Mouse (Mus musculus) MEL (cell line): ENCODE measurements around the gene Palld. TPM values are rescaled to one million over a fixed set of nuclear protein-coding genes. Genes with fewer than 3 reads are reported as not detected.

ENCODE experiments used
- DNase-seq: peaks from one replicate; pipeline ENCODE4 v3.0.0; 2011; ENCODE audit warnings: low read depth, low spot score
- H3K27ac ChIP-seq: 2 replicates; pipeline ENCODE4 v1.5.1; 2012; ENCODE audit warnings: low read depth, mild to moderate bottlenecking, control low read depth, low read length, moderate library complexity; ENCODE audit not compliant: control insufficient read depth
- H3K27me3 ChIP-seq, 2 experiments: fragments of 150-350 bp in 1 of 2; sonication (generic) in 1 of 2; 2 replicates each; pipeline ENCODE4 v1.6.1; 2012; ENCODE audit warnings: low read length in 2 of 2, mild to moderate bottlenecking in 2 of 2, improper control_type of control experiment in 1 of 2, moderate library complexity in 1 of 2; ENCODE audit not compliant: insufficient read depth in 2 of 2, control insufficient read depth in 1 of 2
- H3K36me3 ChIP-seq, 2 experiments: 2 replicates each; pipeline ENCODE4 v1.6.1; 2012 to 2014; ENCODE audit warnings: low read length in 2 of 2, improper control_type of control experiment in 1 of 2, inconsistent platforms in 1 of 2, mild to moderate bottlenecking in 1 of 2; ENCODE audit not compliant: insufficient read depth in 2 of 2, control insufficient read depth in 1 of 2
- H3K4me1 ChIP-seq, 2 experiments: fragments of 150-350 bp in 1 of 2; sonication (generic) in 1 of 2; 2 replicates each; pipeline ENCODE4 v1.6.1; 2012; ENCODE audit warnings: low read length in 2 of 2, improper control_type of control experiment in 1 of 2, mild to moderate bottlenecking in 1 of 2; ENCODE audit not compliant: insufficient read depth in 2 of 2, control insufficient read depth in 1 of 2
- H3K4me3 ChIP-seq, 2 experiments: fragments of 150-350 bp in 1 of 2; sonication (generic) in 1 of 2; 2 replicates each; pipeline ENCODE4 v1.5.1; 2012; ENCODE audit warnings: low read depth in 2 of 2, low read length in 2 of 2, mild to moderate bottlenecking in 2 of 2, moderate library complexity in 2 of 2, control low read depth in 1 of 2, improper control_type of control experiment in 1 of 2; ENCODE audit not compliant: control insufficient read depth in 1 of 2, insufficient read depth in 1 of 2
- H3K79me2 ChIP-seq: 2 replicates; pipeline ENCODE4 v1.6.1; 2012; ENCODE audit warnings: mild to moderate bottlenecking, low read length, moderate library complexity; ENCODE audit not compliant: control insufficient read depth, poor library complexity, insufficient read depth
- H3K9ac ChIP-seq: 2 replicates; pipeline ENCODE4 v1.6.1; 2012; ENCODE audit warnings: low read depth, mild to moderate bottlenecking, control low read depth, low read length, moderate library complexity; ENCODE audit not compliant: control insufficient read depth, poor library complexity, severe bottlenecking
- H3K9me3 ChIP-seq: fragments of 150-350 bp; sonication (generic); replicated peaks from 2 replicates; pipeline ENCODE4 v1.6.1; 2012; ENCODE audit warnings: mild to moderate bottlenecking, low read length, improper control_type of control experiment, moderate library complexity; ENCODE audit not compliant: insufficient read depth
- CHD1 ChIP-seq: IDR thresholded peaks from 2 replicates; pipeline ENCODE4 v1.6.1; 2012; ENCODE audit warnings: low read depth, mild to moderate bottlenecking, inconsistent platforms, low read length, improper control_type of control experiment
- CHD2 ChIP-seq: IDR thresholded peaks from 2 replicates; pipeline ENCODE4 v1.6.1; 2011; ENCODE audit warnings: low read length, improper control_type of control experiment
- CTCF ChIP-seq, 3 experiments: IDR thresholded peaks in 2 of 3; conservative IDR thresholded peaks in 1 of 3; 2 replicates each; pipeline ENCODE4 v1.5.1; 2011 to 2012; ENCODE audit warnings: low read length in 3 of 3, low read depth in 2 of 3, mild to moderate bottlenecking in 2 of 3, improper control_type of control experiment in 1 of 3, inconsistent platforms in 1 of 3, mixed read lengths in 1 of 3, moderate library complexity in 1 of 3; ENCODE audit not compliant: control insufficient read depth in 1 of 3, insufficient read depth in 1 of 3, poor library complexity in 1 of 3, severe bottlenecking in 1 of 3
- E2F4 ChIP-seq: IDR thresholded peaks from 2 replicates; pipeline ENCODE4 v1.6.1; 2011; ENCODE audit warnings: low read depth, low read length, improper control_type of control experiment, borderline replicate concordance
- EP300 ChIP-seq, 2 experiments: IDR thresholded peaks; 2 replicates each; pipeline ENCODE4 v1.6.1; 2011; ENCODE audit warnings: improper control_type of control experiment in 2 of 2, low read length in 2 of 2, low read depth in 1 of 2, mild to moderate bottlenecking in 1 of 2
- MAFK ChIP-seq: IDR thresholded peaks from 2 replicates; pipeline ENCODE4 v1.6.1; 2011; ENCODE audit warnings: low read depth, mild to moderate bottlenecking, low read length, improper control_type of control experiment, borderline replicate concordance
- MAX ChIP-seq: IDR thresholded peaks from 2 replicates; pipeline ENCODE4 v1.6.1; 2011; ENCODE audit warnings: low read length, improper control_type of control experiment
- MEF2A ChIP-seq: IDR thresholded peaks from 2 replicates; pipeline ENCODE4 v1.6.1; 2014; ENCODE audit warnings: low read depth, mild to moderate bottlenecking, inconsistent platforms, low read length, improper control_type of control experiment; ENCODE audit not compliant: poor library complexity, insufficient replicate concordance, severe bottlenecking; ENCODE audit errors: extremely low read depth
- MXI1 ChIP-seq: IDR thresholded peaks from 2 replicates; pipeline ENCODE4 v1.6.1; 2011; ENCODE audit warnings: mild to moderate bottlenecking, low read depth, low read length, improper control_type of control experiment
- MYB ChIP-seq: IDR thresholded peaks from 2 replicates; pipeline ENCODE4 v1.6.1; 2011; ENCODE audit warnings: mild to moderate bottlenecking, low read depth, low read length, improper control_type of control experiment
- NRF1 ChIP-seq: IDR thresholded peaks from 2 replicates; pipeline ENCODE4 v1.6.1; 2014; ENCODE audit warnings: low read depth, mild to moderate bottlenecking, inconsistent platforms, low read length, improper control_type of control experiment, moderate library complexity; ENCODE audit not compliant: poor library complexity, insufficient read depth, severe bottlenecking
- POLR2AphosphoS5 ChIP-seq: IDR thresholded peaks from 2 replicates; pipeline ENCODE4 v1.6.1; 2012; ENCODE audit warnings: low read depth, borderline replicate concordance, mild to moderate bottlenecking, inconsistent platforms, low read length, moderate library complexity, mixed read lengths
- RAD21 ChIP-seq: IDR thresholded peaks from 2 replicates; pipeline ENCODE4 v1.6.1; 2011; ENCODE audit warnings: mild to moderate bottlenecking, low read depth, low read length, improper control_type of control experiment
- TAL1 ChIP-seq: IDR thresholded peaks from 2 replicates; pipeline ENCODE4 v1.6.1; 2012; ENCODE audit warnings: mild to moderate bottlenecking, inconsistent platforms, low read length, moderate library complexity, mixed read lengths
- TBP ChIP-seq: IDR thresholded peaks from 2 replicates; pipeline ENCODE4 v1.8.0; 2011; ENCODE audit warnings: low read depth, low read length, improper control_type of control experiment
- UBTF ChIP-seq: IDR thresholded peaks from 2 replicates; pipeline ENCODE4 v1.6.1; 2012; ENCODE audit warnings: low read depth, mild to moderate bottlenecking, inconsistent platforms, low read length, improper control_type of control experiment, moderate library complexity, borderline replicate concordance; ENCODE audit not compliant: insufficient read depth
- ZKSCAN1 ChIP-seq: IDR thresholded peaks from 2 replicates; pipeline ENCODE4 v1.6.1; 2012; ENCODE audit warnings: low read depth, mild to moderate bottlenecking, inconsistent platforms, low read length, improper control_type of control experiment, moderate library complexity
- ZNF384 ChIP-seq: IDR thresholded peaks from 2 replicates; pipeline ENCODE4 v1.6.1; 2012; ENCODE audit warnings: low read depth, mild to moderate bottlenecking, inconsistent platforms, low read length, improper control_type of control experiment
- polyA plus RNA-seq, 2 experiments: library from polyadenylated mRNA; stranded (reverse) in 1 of 2; unstranded in 1 of 2; fragments of >175 nt in 1 of 2; fragments of >200 nt in 1 of 2; gene quantifications; 2 replicates each; pipeline versions ENCODE4 v1.2.1 to v1.2.4; 2012; ENCODE audit warnings: low replicate concordance in 2 of 2, low read depth in 1 of 2; ENCODE audit not compliant: insufficient read length in 2 of 2, insufficient read depth in 1 of 2, missing spikeins in 1 of 2
- total RNA-seq: library from RNA; depleted of rRNA; stranded (reverse); fragments of 300-350 nt; gene quantifications from 2 replicates; pipeline ENCODE4 v1.2.3, GENCODE M21; 2012

Palld gene
- total and polyA plus RNA-seq, 3 experiments = 0.23 to 1.9 TPM; not detected in 1

DNA sequence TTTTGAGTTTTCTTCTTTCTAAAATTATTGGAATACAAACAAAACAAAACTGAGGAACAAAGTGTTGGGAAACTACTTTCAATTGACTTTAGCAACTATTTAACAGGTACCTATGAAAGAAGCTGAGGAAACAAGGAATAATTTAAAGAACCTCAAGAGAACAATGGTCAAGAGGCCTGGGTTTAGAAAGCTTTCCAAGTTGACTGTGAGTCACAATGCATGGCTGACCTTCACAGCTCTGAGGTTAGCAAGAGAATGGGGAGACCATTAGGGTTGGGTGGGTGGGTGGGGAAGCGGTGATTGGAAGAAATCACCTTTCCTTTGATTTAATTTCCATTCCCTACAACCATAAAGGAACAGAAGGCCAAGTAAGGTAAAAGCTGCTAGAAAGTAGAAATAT lies 35.6 kb downstream of the Palld start:
- Histone ChIP-seq H3K27me3 (no peaks in the 10 kb centered on the region), H3K27ac (no peak overlapping the region), H3K9ac (no peak overlapping the region), H3K36me3 (no peaks in the 10 kb centered on the region), H3K9me3 (no peaks in the 10 kb centered on the region), H3K4me1 (no peaks in the 10 kb centered on the region), H3K4me3 (no peak overlapping the region), H3K79me2 (no peaks in the 10 kb centered on the region)
- no peak for DNase-seq
- no peak for TF ChIP-seq UBTF
- TF ChIP-seq NRF1 = no peak
- TF ChIP-seq CTCF (IDR thresholded peaks at IDR 0.05 in 2 of 3, conservative IDR thresholded peaks at IDR 0.05 in 1 of 3; ENCODE audit: control insufficient read depth in 1 of 3, insufficient read depth in 1 of 3, low read depth in 2 of 3, low read length in 3 of 3, poor library complexity in 1 of 3, severe bottlenecking in 1 of 3) = no peak
- TF ChIP-seq CHD2 = no peak
- no peak for TF ChIP-seq EP300 (IDR thresholded peaks at IDR 0.05; ENCODE audit: low read depth in 1 of 2, low read length in 2 of 2)
- no peak for TF ChIP-seq TBP
- TF ChIP-seq MAFK = no peak
- no peak for TF ChIP-seq CHD1
- TF ChIP-seq TAL1 = no peak
- no peak for TF ChIP-seq E2F4
- TF ChIP-seq ZKSCAN1 = no peak

- H3K79me2 ChIP-seq = no peaks in the 10 kb centered on the region
- H3K4me1 ChIP-seq = no peaks in the 10 kb centered on the region
- no peak overlapping the region for H3K27ac ChIP-seq
- H3K9ac ChIP-seq = no peak overlapping the region
- H3K27me3 ChIP-seq = no peaks in the 10 kb centered on the region
- no peaks in the 10 kb centered on the region for H3K36me3 ChIP-seq
- no peak overlapping the region for H3K4me3 ChIP-seq
- no peaks in the 10 kb centered on the region for H3K9me3 ChIP-seq
- TF ChIP-seq ZKSCAN1 (no peak), MXI1 (no peak), MEF2A (no peak), CHD2 (no peak), POLR2AphosphoS5 (no peak), MAX (no peak), ZNF384 (no peak), MYB (no peak), RAD21 (no peak)
- DNase-seq = no peak
Observed at GRCm38 (mm10) chr8:61865365-61865764, 37.1 kb downstream of the Palld start.
